Mouse (Mus musculus): ENCODE measurements around the gene Elane. TPM values are rescaled to one million over a fixed set of nuclear protein-coding genes. Genes with fewer than 3 reads are reported as not detected.

Gene Elane
- polyA plus RNA-seq, 1 experiment = not detected

GRCm38 (mm10) chr10:79864351-79865188 lies 21.5 kb upstream of the Elane start:
- Histone ChIP-seq H3K36me3 (ENCODE audit: control insufficient read depth, insufficient read depth) (peaks cover 54% of the 10 kb centered on the region), H3K79me2 (ENCODE audit: control insufficient read depth, insufficient read depth) (peaks cover 31% of the 10 kb centered on the region), H3K4me3 (ENCODE audit: insufficient read depth, poor library complexity, severe bottlenecking) (no peak overlapping the region), H3K27me3 (ENCODE audit: control insufficient read depth, insufficient read depth, insufficient read length) (no peaks in the 10 kb centered on the region), H3ac (ENCODE audit: control insufficient read depth, insufficient read length, low read depth) (no peak overlapping the region), H3K79me3 (ENCODE audit: low read depth) (peaks cover 20% of the 10 kb centered on the region)
- no peak for TF ChIP-seq CEBPB (IDR thresholded peaks at IDR 0.05; ENCODE audit: low read depth)
- no peak for TF ChIP-seq CTCF (IDR thresholded peaks at IDR 0.05; ENCODE audit: control insufficient read depth, insufficient read depth, insufficient read length)
- TF ChIP-seq FOSL1 (IDR thresholded peaks at IDR 0.05; ENCODE audit: insufficient read depth, low read length, poor library complexity, severe bottlenecking) = no peak
- no peak for TF ChIP-seq MAX (IDR thresholded peaks at IDR 0.05)
- TF ChIP-seq MYOG (IDR thresholded peaks at IDR 0.05; ENCODE audit: control insufficient read depth, extremely low read depth, insufficient read length) = no peak
- no peak for TF ChIP-seq MYOD1 (IDR thresholded peaks at IDR 0.05; ENCODE audit: control insufficient read depth, insufficient read length, low read depth)
- TF ChIP-seq USF1 (IDR thresholded peaks at IDR 0.05; ENCODE audit: low read depth) = no peak

GRCm38 (mm10) chr10:79865189-79865601 lies 20.9 kb upstream of the Elane start:
- Histone ChIP-seq H3K79me2 (ENCODE audit: control insufficient read depth, insufficient read depth) (peaks cover 25% of the 10 kb centered on the region), H3K36me3 (ENCODE audit: control insufficient read depth, insufficient read depth) (peaks cover 48% of the 10 kb centered on the region), H3K27me3 (ENCODE audit: control insufficient read depth, insufficient read depth, insufficient read length) (no peaks in the 10 kb centered on the region), H3K4me3 (ENCODE audit: insufficient read depth, poor library complexity, severe bottlenecking) (no peak overlapping the region), H3K79me3 (ENCODE audit: low read depth) (peaks cover 14% of the 10 kb centered on the region), H3ac (ENCODE audit: control insufficient read depth, insufficient read length, low read depth) (no peak overlapping the region)
- TF ChIP-seq MAX (IDR thresholded peaks at IDR 0.05) (no peak), CTCF (IDR thresholded peaks at IDR 0.05; ENCODE audit: control insufficient read depth, insufficient read depth, insufficient read length) (no peak), FOSL1 (IDR thresholded peaks at IDR 0.05; ENCODE audit: insufficient read depth, low read length, poor library complexity, severe bottlenecking) (no peak)

GRCm38 (mm10) chr10:79865801-79866295 lies 20.2 kb upstream of the Elane start:
- H3K27me3 ChIP-seq (ENCODE audit: control insufficient read depth, insufficient read depth, insufficient read length) = no peaks in the 10 kb centered on the region
- H3K4me3 ChIP-seq (ENCODE audit: insufficient read depth, poor library complexity, severe bottlenecking) = no peak overlapping the region
- H3K79me2 ChIP-seq (ENCODE audit: control insufficient read depth, insufficient read depth) = peaks cover 18% of the 10 kb centered on the region
- H3K36me3 ChIP-seq (ENCODE audit: control insufficient read depth, insufficient read depth) = peaks cover 42% of the 10 kb centered on the region
- TF ChIP-seq CTCF (IDR thresholded peaks at IDR 0.05; ENCODE audit: control insufficient read depth, insufficient read depth, insufficient read length) (peak; percentile 21), CEBPB (IDR thresholded peaks at IDR 0.05; ENCODE audit: low read depth) (no peak)
- no peak overlapping the region for H3ac ChIP-seq (ENCODE audit: control insufficient read depth, insufficient read length, low read depth)
- H3K79me3 ChIP-seq (ENCODE audit: low read depth) = peaks cover 9% of the 10 kb centered on the region

- Histone ChIP-seq H3K79me2 (ENCODE audit: control insufficient read depth, insufficient read depth) (peaks cover 11% of the 10 kb centered on the region), H3K27me3 (ENCODE audit: control insufficient read depth, insufficient read depth, insufficient read length) (no peaks in the 10 kb centered on the region), H3K36me3 (ENCODE audit: control insufficient read depth, insufficient read depth) (peaks cover 34% of the 10 kb centered on the region), H3K4me3 (ENCODE audit: insufficient read depth, poor library complexity, severe bottlenecking) (no peak overlapping the region), H3K79me3 (ENCODE audit: low read depth) (peaks cover 4% of the 10 kb centered on the region), H3ac (ENCODE audit: control insufficient read depth, insufficient read length, low read depth) (no peak overlapping the region)
- no peak for TF ChIP-seq FOSL1 (IDR thresholded peaks at IDR 0.05; ENCODE audit: insufficient read depth, low read length, poor library complexity, severe bottlenecking)
- TF ChIP-seq USF1 (IDR thresholded peaks at IDR 0.05; ENCODE audit: low read depth) = no peak
- TF ChIP-seq MYOG (IDR thresholded peaks at IDR 0.05; ENCODE audit: control insufficient read depth, extremely low read depth, insufficient read length) = no peak
These were observed 19.4 kb upstream of the Elane start for GRCm38 (mm10) chr10:79866601-79867000.

GRCm38 (mm10) chr10:79871845-79872244 lies 14.2 kb upstream of the Elane start:
- Histone ChIP-seq H3ac (ENCODE audit: control insufficient read depth, insufficient read length, low read depth) (no peak overlapping the region), H3K79me3 (ENCODE audit: low read depth) (no peaks in the 10 kb centered on the region), H3K79me2 (ENCODE audit: control insufficient read depth, insufficient read depth) (no peaks in the 10 kb centered on the region), H3K36me3 (ENCODE audit: control insufficient read depth, insufficient read depth) (no peaks in the 10 kb centered on the region), H3K27me3 (ENCODE audit: control insufficient read depth, insufficient read depth, insufficient read length) (no peaks in the 10 kb centered on the region), H3K4me3 (ENCODE audit: insufficient read depth, poor library complexity, severe bottlenecking) (no peak overlapping the region)
- TF ChIP-seq USF1 (IDR thresholded peaks at IDR 0.05; ENCODE audit: low read depth) = no peak
- no peak for TF ChIP-seq CTCF (IDR thresholded peaks at IDR 0.05; ENCODE audit: control insufficient read depth, insufficient read depth, insufficient read length)
- no peak for TF ChIP-seq CEBPB (IDR thresholded peaks at IDR 0.05; ENCODE audit: low read depth)
- TF ChIP-seq MAX (IDR thresholded peaks at IDR 0.05) = no peak
- TF ChIP-seq MYOD1 (IDR thresholded peaks at IDR 0.05; ENCODE audit: control insufficient read depth, insufficient read length, low read depth) = no peak

- H3K79me2 ChIP-seq (ENCODE audit: control insufficient read depth, insufficient read depth) = no peaks in the 10 kb centered on the region
- no peak for TF ChIP-seq MYOD1 (IDR thresholded peaks at IDR 0.05; ENCODE audit: control insufficient read depth, insufficient read length, low read depth)
- no peaks in the 10 kb centered on the region for H3K36me3 ChIP-seq (ENCODE audit: control insufficient read depth, insufficient read depth)
- no peak overlapping the region for H3ac ChIP-seq (ENCODE audit: control insufficient read depth, insufficient read length, low read depth)
- H3K27me3 ChIP-seq (ENCODE audit: control insufficient read depth, insufficient read depth, insufficient read length) = no peaks in the 10 kb centered on the region
- H3K79me3 ChIP-seq (ENCODE audit: low read depth) = no peaks in the 10 kb centered on the region
- no peak overlapping the region for H3K4me3 ChIP-seq (ENCODE audit: insufficient read depth, poor library complexity, severe bottlenecking)
These were observed 13.2 kb upstream of the Elane start for GRCm38 (mm10) chr10:79872862-79873261.
